Mouse (Mus musculus) ES-E14 (cell line): ENCODE measurements around the gene Kank2. TPM values are rescaled to one million over a fixed set of nuclear protein-coding genes. Genes with fewer than 3 reads are reported as not detected.

Experiments
- DNase-seq: peaks from one replicate; pipeline ENCODE4 v3.0.0-alpha.2; 2013; ENCODE audit warnings: low read depth, low spot score
- H3K27ac ChIP-seq: 2 replicates; pipeline ENCODE4 v1.5.1; 2012; ENCODE audit warnings: low read depth, mild to moderate bottlenecking, low read length, moderate library complexity, mixed read lengths; ENCODE audit not compliant: poor library complexity, insufficient read depth, severe bottlenecking
- H3K36me3 ChIP-seq: 2 replicates; pipeline ENCODE4 v1.6.1; 2012; ENCODE audit warnings: mild to moderate bottlenecking, low read length, moderate library complexity, mixed read lengths; ENCODE audit not compliant: control insufficient read depth, poor library complexity, insufficient read depth, severe bottlenecking
- H3K4me1 ChIP-seq, 2 experiments: fragments of 150-350 bp in 1 of 2; sonication (generic) in 1 of 2; 2 replicates each; pipeline ENCODE4 v1.6.1; 2012; ENCODE audit warnings: low read length in 2 of 2, mild to moderate bottlenecking in 1 of 2, mixed read lengths in 1 of 2; ENCODE audit not compliant: control insufficient read depth in 2 of 2, insufficient read depth in 2 of 2, poor library complexity in 1 of 2
- H3K4me3 ChIP-seq, 2 experiments: fragments of 150-350 bp in 1 of 2; sonication (generic) in 1 of 2; 2 replicates each; pipeline ENCODE4 v1.5.1; 2012; ENCODE audit warnings: low read length in 2 of 2, low read depth in 1 of 2, mild to moderate bottlenecking in 1 of 2, mixed read lengths in 1 of 2; ENCODE audit not compliant: insufficient read depth in 1 of 2, poor library complexity in 1 of 2, severe bottlenecking in 1 of 2
- H3K9ac ChIP-seq: 2 replicates; pipeline ENCODE4 v1.6.1; 2012; ENCODE audit warnings: low read depth, mild to moderate bottlenecking, low read length, mixed read lengths; ENCODE audit not compliant: poor library complexity, insufficient read depth, severe bottlenecking
- H3K9me3 ChIP-seq: fragments of 150-350 bp; sonication (generic); 2 replicates; pipeline ENCODE4 v1.6.1; 2012; ENCODE audit warnings: low read depth, mild to moderate bottlenecking, low read length; ENCODE audit not compliant: control insufficient read depth, insufficient read depth
- CHD2 ChIP-seq: IDR thresholded peaks from 2 replicates; pipeline ENCODE4 v1.6.1; 2014; ENCODE audit warnings: mild to moderate bottlenecking, low read depth, low read length, inconsistent platforms
- HCFC1 ChIP-seq: IDR thresholded peaks from 2 replicates; pipeline ENCODE4 v1.6.1; 2012; ENCODE audit warnings: low read length, inconsistent platforms, borderline replicate concordance; ENCODE audit not compliant: insufficient read depth
- MAFK ChIP-seq: IDR thresholded peaks from 2 replicates; pipeline ENCODE4 v1.6.1; 2014; ENCODE audit warnings: mild to moderate bottlenecking, low read depth, low read length, inconsistent platforms; ENCODE audit not compliant: insufficient read depth
- ZC3H11A ChIP-seq: IDR thresholded peaks from 2 replicates; pipeline ENCODE4 v1.6.1; 2012; ENCODE audit warnings: low read depth, mild to moderate bottlenecking, inconsistent platforms, low read length, borderline replicate concordance
- ZNF384 ChIP-seq: IDR thresholded peaks from 2 replicates; pipeline ENCODE4 v1.6.1; 2012; ENCODE audit warnings: low read depth, low read length, inconsistent platforms
- in situ Hi-C, 2 experiments: fragments of 600-800 bp; cut with MboI; formaldehyde crosslinking; loops; one replicate each; pipeline ENCODE4 v1.15.1; 2025; ENCODE audit warnings: low sequenced_read_pairs in 2 of 2, inconsistent platforms in 1 of 2; ENCODE audit not compliant: unreplicated experiment in 2 of 2
- total RNA-seq: library from RNA; depleted of rRNA; stranded (reverse); fragments of 300-350 nt; gene quantifications from 2 replicates; pipeline ENCODE4 v1.2.3, GENCODE M21; 2012

Gene Kank2
- total RNA-seq, 1 experiment: 32.6 TPM

DNA sequence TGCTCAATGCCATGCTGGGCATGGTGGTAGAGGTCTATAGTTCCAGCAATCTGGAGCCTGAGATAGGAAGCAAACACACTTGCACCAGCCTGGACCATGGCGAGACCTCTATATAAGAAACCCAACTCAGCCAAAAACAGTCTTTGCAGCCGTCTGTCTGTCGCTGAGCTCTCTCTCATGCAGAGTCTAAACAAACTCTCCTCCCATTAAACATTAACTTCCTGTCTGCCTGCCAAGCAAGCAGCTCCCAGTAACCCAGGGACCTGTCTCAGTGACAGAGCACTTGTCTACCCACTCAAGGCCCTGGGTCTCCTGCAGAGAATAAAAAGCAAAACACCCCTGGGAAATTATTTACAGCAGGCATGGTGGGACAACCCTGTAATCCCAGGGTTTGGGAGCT lies 62.0 kb downstream of the Kank2 start:
- H3K4me3 ChIP-seq: no peak overlapping the region
- H3K36me3 ChIP-seq: peaks cover 86% of the 10 kb centered on the region
- H3K4me1 ChIP-seq: no peaks in the 10 kb centered on the region; a peak in 1 of 4 replicates
- H3K9me3 ChIP-seq: no peaks in the 10 kb centered on the region
- no peak for DNase-seq
- TF ChIP-seq CHD2 (no peak), HCFC1 (no peak), MAFK (no peak), ZC3H11A (no peak), ZNF384 (no peak)
- no peak overlapping the region for H3K27ac ChIP-seq
- in situ Hi-C loops: no loop called here
- H3K9ac ChIP-seq: no peak overlapping the region

DNA sequence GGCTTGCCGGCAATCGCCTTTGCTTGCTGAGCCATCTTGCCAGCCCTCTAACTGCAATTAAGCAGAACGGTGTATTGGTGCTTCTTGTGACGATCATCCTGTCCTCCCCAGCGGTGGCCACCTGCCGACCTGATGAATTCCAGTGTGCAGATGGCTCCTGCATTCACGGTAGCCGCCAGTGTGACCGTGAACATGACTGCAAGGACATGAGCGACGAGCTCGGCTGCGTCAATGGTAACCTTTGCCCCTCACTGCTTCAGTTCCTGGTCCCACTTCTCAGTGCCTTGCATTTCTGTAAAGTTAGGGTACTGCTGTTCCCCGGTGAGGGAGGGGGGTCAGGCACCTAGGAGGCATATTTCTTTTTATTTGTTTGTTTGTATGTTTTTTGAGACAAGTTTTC lies 63.4 kb downstream of the Kank2 start:
- Histone ChIP-seq H3K4me1 (peaks cover 0 to 3% of the 10 kb centered on the region in 2 experiments; a peak in 2 of 4 replicates), H3K9ac (no peak overlapping the region), H3K9me3 (no peaks in the 10 kb centered on the region), H3K27ac (no peak overlapping the region), H3K36me3 (peaks cover 87% of the 10 kb centered on the region), H3K4me3 (no peak overlapping the region)
- in situ Hi-C loops: no loop called here
- TF ChIP-seq ZNF384 (no peak), HCFC1 (no peak), CHD2 (no peak), MAFK (no peak), ZC3H11A (no peak)
- no peak for DNase-seq

DNA sequence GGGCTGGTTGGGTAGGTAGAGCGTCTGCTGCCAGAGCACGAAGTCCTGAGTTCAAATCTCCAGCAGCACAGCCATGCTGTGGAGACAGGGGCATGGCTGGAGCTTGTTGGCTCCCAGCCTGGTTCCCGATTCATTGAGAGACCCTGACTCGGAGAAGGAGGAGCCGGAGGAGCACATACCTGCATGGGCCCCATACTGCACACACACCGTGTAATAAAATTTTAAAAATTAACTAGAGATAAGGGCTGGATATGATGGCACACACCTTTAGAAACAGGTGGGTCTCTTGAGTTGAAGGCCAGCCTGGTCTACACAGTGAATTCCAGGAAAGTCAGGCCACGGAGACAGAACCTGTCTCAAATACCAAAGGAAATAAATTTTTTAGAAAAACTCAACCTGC lies 64.6 kb downstream of the Kank2 start:
- no peak for TF ChIP-seq ZNF384
- TF ChIP-seq CHD2: no peak
- Histone ChIP-seq H3K36me3 (peaks cover 82% of the 10 kb centered on the region), H3K27ac (no peak overlapping the region), H3K4me3 (no peak overlapping the region), H3K9ac (no peak overlapping the region), H3K9me3 (no peaks in the 10 kb centered on the region), H3K4me1 (peaks cover 3 to 7% of the 10 kb centered on the region in 2 experiments; a peak in 2 of 4 replicates)
- in situ Hi-C loops: no loop called here
- no peak for DNase-seq

DNA sequence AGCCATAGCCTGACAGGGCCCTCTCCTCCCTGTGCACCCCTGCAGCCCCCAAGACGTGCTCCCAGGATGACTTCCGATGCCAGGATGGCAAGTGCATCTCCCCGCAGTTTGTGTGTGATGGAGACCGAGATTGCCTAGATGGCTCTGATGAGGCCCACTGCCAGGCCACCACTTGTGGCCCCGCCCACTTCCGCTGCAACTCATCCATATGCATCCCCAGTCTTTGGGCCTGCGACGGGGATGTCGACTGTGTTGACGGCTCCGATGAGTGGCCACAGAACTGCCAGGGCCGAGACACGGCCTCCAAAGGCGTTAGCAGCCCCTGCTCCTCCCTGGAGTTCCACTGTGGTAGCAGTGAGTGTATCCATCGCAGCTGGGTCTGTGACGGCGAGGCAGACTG lies 65.1 kb downstream of the Kank2 start:
- Histone ChIP-seq H3K9me3 (no peaks in the 10 kb centered on the region), H3K4me3 (no peak overlapping the region), H3K27ac (no peak overlapping the region), H3K9ac (no peak overlapping the region), H3K36me3 (peaks cover 81% of the 10 kb centered on the region), H3K4me1 (peaks cover 3 to 8% of the 10 kb centered on the region in 2 experiments; a peak in 2 of 4 replicates)
- TF ChIP-seq ZC3H11A: no peak
- no peak for TF ChIP-seq ZNF384
- TF ChIP-seq HCFC1: no peak
- TF ChIP-seq MAFK: no peak
- TF ChIP-seq CHD2: no peak
- no peak for DNase-seq
- in situ Hi-C loops: no loop called here

DNA sequence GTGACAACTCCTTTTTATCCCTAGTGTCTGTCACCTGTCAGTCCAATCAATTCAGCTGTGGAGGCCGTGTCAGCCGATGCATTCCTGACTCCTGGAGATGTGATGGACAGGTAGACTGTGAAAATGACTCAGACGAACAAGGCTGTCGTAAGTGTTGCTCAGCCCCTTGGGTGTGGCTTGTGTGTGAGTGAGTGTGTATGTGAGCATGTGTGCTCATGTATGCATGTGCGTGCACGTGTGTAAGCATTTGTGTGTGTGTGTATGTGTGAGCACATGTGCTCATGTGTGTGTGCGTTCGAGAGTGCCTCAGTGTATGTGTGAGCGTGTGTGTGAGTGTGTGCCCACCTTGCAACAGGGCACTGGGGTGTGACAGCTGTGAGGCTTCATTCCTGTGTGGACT lies 66.3 kb downstream of the Kank2 start:
- Histone ChIP-seq H3K4me3 (no peak overlapping the region), H3K9ac (no peak overlapping the region), H3K9me3 (no peaks in the 10 kb centered on the region), H3K36me3 (peaks cover 74% of the 10 kb centered on the region), H3K27ac (no peak overlapping the region; the same call in 1 of the 2 replicates), H3K4me1 (peaks cover 4 to 14% of the 10 kb centered on the region in 2 experiments; a peak in 2 of 4 replicates)
- TF ChIP-seq HCFC1: no peak
- no peak for TF ChIP-seq MAFK
- TF ChIP-seq CHD2: no peak
- TF ChIP-seq ZC3H11A: no peak
- in situ Hi-C loops: no loop called here
- DNase-seq: no peak
